Mouse (Mus musculus) hindbrain, postnatal 0 days (tissue): ENCODE measurements at regions not wholly inside any gene's neighbourhood (a gene's known extent, or its start where the extent isn't known, plus 50 kb on each side); places are given as distances from the start of the nearest gene placed in this dataset.

Experiments used
- ATAC-seq: fragments of 200-750 bp; cut with Nextera tagmentation; 2 replicates; pipeline ENCODE4 v1.8.0; 2017; ENCODE audit warnings: mild to moderate bottlenecking, moderate TSS enrichment, moderate library complexity
- DNase-seq: peaks from one replicate; pipeline ENCODE4 v3.0.0-alpha.2; 2015; ENCODE audit warnings: low spot score
- H3K27ac ChIP-seq: fragments of 300-500 bp; sonication (generic); 2 replicates; pipeline ENCODE4 v1.5.1; 2014; ENCODE audit warnings: mild to moderate bottlenecking
- H3K27me3 ChIP-seq: fragments of 300-500 bp; sonication (generic); 2 replicates; pipeline ENCODE4 v1.6.1; 2014; ENCODE audit warnings: low read length, mixed read lengths; ENCODE audit not compliant: insufficient read depth
- H3K36me3 ChIP-seq: fragments of 300-500 bp; sonication (generic); 2 replicates; pipeline ENCODE4 v1.6.1; 2014; ENCODE audit warnings: low read length, mixed read lengths; ENCODE audit not compliant: insufficient read depth
- H3K4me1 ChIP-seq: fragments of 300-500 bp; sonication (generic); 2 replicates; pipeline ENCODE4 v1.6.1; 2014; ENCODE audit warnings: antibody characterized with exemption, low read length, mixed read lengths; ENCODE audit not compliant: insufficient read depth
- H3K4me2 ChIP-seq: fragments of 300-500 bp; sonication (generic); 2 replicates; pipeline ENCODE4 v1.6.1; 2014; ENCODE audit warnings: low read depth, mild to moderate bottlenecking, low read length, moderate library complexity, mixed read lengths
- H3K4me3 ChIP-seq: fragments of 300-500 bp; sonication (generic); 2 replicates; pipeline ENCODE4 v1.5.1; 2014; ENCODE audit warnings: low read length
- H3K9ac ChIP-seq: fragments of 300-500 bp; sonication (generic); replicated peaks from 2 replicates; pipeline ENCODE4 v1.6.1; 2014; ENCODE audit warnings: mild to moderate bottlenecking, low read length, moderate library complexity, mixed read lengths
- H3K9me3 ChIP-seq: fragments of 300-500 bp; sonication (generic); 2 replicates; pipeline ENCODE4 v1.6.1; 2016; ENCODE audit warnings: low read length, mixed read lengths
- CTCF ChIP-seq: IDR thresholded peaks from 2 replicates; pipeline ENCODE4 v1.5.1; 2016; ENCODE audit warnings: antibody characterized with exemption, control low read depth, low read depth
- WGBS: fragments of 180-500 bp; shearing (Covaris S2); extraction: QIAGEN DNeasy Blood & Tissue Kit; methylation state at CpG from one replicate; pipeline ENCODE4 v1.1.7; 2014; 5-methylcytosine and 5-hydroxymethylcytosine counted together

DNA sequence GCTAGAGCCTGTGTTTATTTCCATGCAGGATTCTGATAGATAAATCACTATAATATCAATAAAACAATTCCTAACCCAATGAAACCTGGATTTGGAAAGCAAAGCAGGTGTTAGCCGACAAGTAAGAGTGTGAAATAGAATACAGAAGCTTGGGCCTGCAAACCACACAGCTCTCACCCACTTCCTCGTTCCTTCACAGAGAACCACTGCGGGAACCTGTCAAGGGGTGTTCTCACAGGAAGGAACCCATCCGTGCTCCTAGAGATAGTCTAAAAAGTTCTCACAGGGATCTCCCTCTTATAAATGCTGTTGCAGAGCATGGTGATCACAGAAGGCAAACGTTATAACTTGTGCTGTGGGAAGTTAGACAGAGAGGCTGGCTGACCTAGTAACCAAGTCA is 291.7 kb upstream of the Spred2 start:
- H3K27me3 ChIP-seq: no peaks in the 10 kb centered on the region
- no peak overlapping the region for H3K4me3 ChIP-seq
- no peaks in the 10 kb centered on the region for H3K36me3 ChIP-seq
- no peak for DNase-seq
- H3K9ac ChIP-seq: no peak overlapping the region
- no peak for ATAC-seq
- H3K9me3 ChIP-seq: no peaks in the 10 kb centered on the region
- no peak for TF ChIP-seq CTCF
- no peaks in the 10 kb centered on the region for H3K4me1 ChIP-seq
- H3K4me2 ChIP-seq: no peak overlapping the region
- 84% methylated on average over 5 of the region's 5 CpGs for WGBS
- H3K27ac ChIP-seq: no peak overlapping the region

GRCm38 (mm10) chr11:19633621-19634020 is 290.6 kb upstream of the Spred2 start:
- DNase-seq (no peak), ATAC-seq (no peak)
- H3K4me3 ChIP-seq: no peak overlapping the region
- no peak overlapping the region for H3K9ac ChIP-seq
- H3K36me3 ChIP-seq: no peaks in the 10 kb centered on the region
- H3K4me1 ChIP-seq: no peaks in the 10 kb centered on the region
- H3K27me3 ChIP-seq: no peaks in the 10 kb centered on the region
- WGBS: 82% methylated on average over 5 of the region's 5 CpGs
- H3K9me3 ChIP-seq: no peaks in the 10 kb centered on the region
- TF ChIP-seq CTCF: no peak
- H3K4me2 ChIP-seq: no peak overlapping the region
- no peak overlapping the region for H3K27ac ChIP-seq

- no peak for TF ChIP-seq CTCF
- Histone ChIP-seq H3K27me3 (no peaks in the 10 kb centered on the region), H3K4me3 (no peak overlapping the region), H3K9me3 (no peaks in the 10 kb centered on the region), H3K27ac (no peak overlapping the region), H3K4me2 (no peak overlapping the region), H3K9ac (no peak overlapping the region), H3K36me3 (no peaks in the 10 kb centered on the region), H3K4me1 (no peaks in the 10 kb centered on the region)
- 65% methylated on average over 8 of the region's 8 CpGs for WGBS
- no peak for ATAC-seq
- no peak for DNase-seq
These were observed 283.0 kb upstream of the Spred2 start for GRCm38 (mm10) chr11:19641153-19641552.

GRCm38 (mm10) chr11:19644116-19644795 is 279.9 kb upstream of the Spred2 start:
- Histone ChIP-seq H3K27me3 (no peaks in the 10 kb centered on the region), H3K27ac (no peak overlapping the region), H3K4me1 (no peaks in the 10 kb centered on the region), H3K4me3 (no peak overlapping the region), H3K4me2 (no peak overlapping the region), H3K36me3 (no peaks in the 10 kb centered on the region), H3K9me3 (no peaks in the 10 kb centered on the region), H3K9ac (no peak overlapping the region)
- TF ChIP-seq CTCF: no peak
- ATAC-seq (no peak), DNase-seq (no peak)
- WGBS: 70% methylated on average over 7 of the region's 7 CpGs

GRCm38 (mm10) chr11:19645106-19645505 is 279.1 kb upstream of the Spred2 start:
- Histone ChIP-seq H3K4me3 (no peak overlapping the region), H3K27me3 (no peaks in the 10 kb centered on the region), H3K4me2 (no peak overlapping the region), H3K9me3 (no peaks in the 10 kb centered on the region), H3K9ac (no peak overlapping the region), H3K27ac (no peak overlapping the region), H3K36me3 (no peaks in the 10 kb centered on the region), H3K4me1 (no peaks in the 10 kb centered on the region)
- TF ChIP-seq CTCF: no peak
- DNase-seq (no peak), ATAC-seq (no peak)
- 74% methylated on average over 5 of the region's 5 CpGs for WGBS

DNA sequence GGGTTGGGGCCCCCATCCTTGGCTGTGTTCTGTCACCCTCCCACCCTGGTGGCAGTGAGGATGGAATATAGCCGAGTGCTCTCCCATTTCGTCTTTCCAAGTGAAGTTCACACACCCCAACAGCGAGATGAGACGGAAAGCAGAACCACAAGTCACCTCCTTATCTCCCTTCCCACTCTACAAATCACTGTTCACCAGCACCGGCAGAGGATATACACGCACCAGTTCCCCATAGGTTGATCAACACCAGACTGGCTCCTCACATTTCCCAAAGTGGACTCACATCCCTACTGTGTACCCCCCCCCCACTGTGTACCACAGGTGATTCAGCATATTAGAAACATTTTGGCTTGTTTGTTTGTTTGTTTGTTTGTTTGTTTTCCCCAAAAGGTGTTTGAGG is 272.7 kb upstream of the Spred2 start:
- Histone ChIP-seq H3K27ac (no peak overlapping the region), H3K4me3 (no peak overlapping the region), H3K9me3 (no peaks in the 10 kb centered on the region), H3K4me1 (no peaks in the 10 kb centered on the region), H3K9ac (no peak overlapping the region), H3K4me2 (no peak overlapping the region), H3K36me3 (no peaks in the 10 kb centered on the region), H3K27me3 (no peaks in the 10 kb centered on the region)
- DNase-seq (no peak), ATAC-seq (no peak)
- no peak for TF ChIP-seq CTCF
- 92% methylated on average over 6 of the region's 6 CpGs for WGBS

DNA sequence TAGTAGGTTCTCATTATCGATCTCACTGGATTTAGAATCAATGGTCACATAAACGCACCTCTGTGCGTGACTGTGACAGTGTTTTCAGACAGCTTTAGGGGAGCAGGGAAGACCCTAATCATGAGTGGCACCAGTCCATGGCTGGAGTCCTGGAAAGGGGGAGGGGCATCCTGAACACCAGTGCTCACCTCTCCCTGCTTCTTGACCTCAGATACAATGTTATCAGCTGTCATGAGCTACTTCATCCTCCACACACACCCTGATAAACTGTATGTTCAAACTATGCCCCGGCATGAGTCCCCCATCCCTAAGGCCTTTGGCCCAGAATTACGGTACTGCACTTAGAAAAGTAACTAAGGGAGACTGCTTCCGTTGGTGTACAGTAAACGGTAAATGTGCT is 272.2 kb upstream of the Spred2 start:
- Histone ChIP-seq H3K4me3 (no peak overlapping the region), H3K27me3 (no peaks in the 10 kb centered on the region), H3K36me3 (no peaks in the 10 kb centered on the region), H3K27ac (no peak overlapping the region), H3K9ac (no peak overlapping the region), H3K4me1 (no peaks in the 10 kb centered on the region), H3K9me3 (no peaks in the 10 kb centered on the region), H3K4me2 (no peak overlapping the region)
- DNase-seq: no peak
- ATAC-seq: no peak
- no peak for TF ChIP-seq CTCF
- 91% methylated on average over 7 of the region's 7 CpGs for WGBS
